ENCODE assay signal across 39 mouse cellular contexts in the genomic region with DNA sequence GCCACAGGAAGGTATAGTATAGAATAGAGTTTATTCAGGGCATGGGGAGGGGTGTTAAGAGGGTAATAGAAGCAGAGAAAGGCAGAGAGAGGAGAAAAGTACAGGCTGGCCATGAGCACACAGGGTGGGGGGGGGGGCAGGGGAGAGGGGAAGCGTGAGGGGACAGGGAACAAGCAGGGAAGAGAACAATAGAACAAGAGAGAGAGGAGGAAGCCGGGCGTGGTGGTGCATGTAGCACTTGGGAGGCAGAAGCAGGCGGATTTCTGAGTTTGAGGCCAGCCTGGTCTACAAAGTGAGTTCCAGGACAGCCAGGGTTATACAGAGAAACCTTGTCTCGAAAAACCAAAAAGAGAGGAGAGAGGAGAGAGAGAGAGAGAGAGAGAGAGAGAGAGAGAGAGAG. TPM values are rescaled to one million over a fixed set of nuclear protein-coding genes. Genes with fewer than 3 reads are reported as not detected.
"Had no signal": no experiment of that assay in that cellular context is flagged by ENCODE, and none has a peak within 500 bp of the region (broad histone marks: within the 10 kb centered on the region; RNA-seq: fewer than 3 reads in every experiment).

No protein-coding gene starts in this region.

RNA-seq across cellular contexts. Expression of gene F2rl1, which starts 8.1 kb away (rescaled TPM):
- polyA plus RNA-seq: limb, embryonic 10.5 days; macrophage; myocyte; neural tube, embryonic 11.5 days; neural tube, embryonic 13.5 days had no signal

RNA-seq across cellular contexts. Expression of gene S100z, which starts 54.6 kb away (rescaled TPM):
- total RNA-seq: left cerebral cortex, postnatal 10 days; left cerebral cortex, postnatal 14 days; left cerebral cortex, postnatal 25 days; left cerebral cortex, postnatal 36 days; left cerebral cortex, postnatal 4 days; liver, adult 2 months; megakaryocyte progenitor cell, adult 5-6 weeks; megakaryocyte, adult 5-6 weeks; megakaryocyte-erythroid progenitor cell, adult 5-6 weeks; midbrain, postnatal 0 days; monocyte, adult 5-6 weeks had no signal
- polyA plus RNA-seq: limb, embryonic 10.5 days; limb, embryonic 11.5 days; limb, embryonic 12.5 days; limb, embryonic 13.5 days; limb, embryonic 14.5 days; limb, embryonic 15.5 days; liver, adult 2 months; liver, embryonic 11.5 days; liver, embryonic 12.5 days; liver, embryonic 13.5 days; liver, embryonic 14.5 days; liver, embryonic 15.5 days; liver, embryonic 16.5 days; liver, postnatal 0 days; lung, adult 2 months; lung, embryonic 15.5 days; lung, embryonic 16.5 days; lung, postnatal 0 days; macrophage; midbrain, embryonic 11.5 days; midbrain, embryonic 12.5 days; midbrain, embryonic 13.5 days; midbrain, embryonic 14.5 days; midbrain, embryonic 15.5 days; midbrain, embryonic 16.5 days; midbrain, postnatal 0 days; myocyte; neural tube, embryonic 11.5 days; neural tube, embryonic 12.5 days; neural tube, embryonic 13.5 days had no signal
